7 mouse cellular contexts compared by ENCODE assay signal in the genomic region with DNA sequence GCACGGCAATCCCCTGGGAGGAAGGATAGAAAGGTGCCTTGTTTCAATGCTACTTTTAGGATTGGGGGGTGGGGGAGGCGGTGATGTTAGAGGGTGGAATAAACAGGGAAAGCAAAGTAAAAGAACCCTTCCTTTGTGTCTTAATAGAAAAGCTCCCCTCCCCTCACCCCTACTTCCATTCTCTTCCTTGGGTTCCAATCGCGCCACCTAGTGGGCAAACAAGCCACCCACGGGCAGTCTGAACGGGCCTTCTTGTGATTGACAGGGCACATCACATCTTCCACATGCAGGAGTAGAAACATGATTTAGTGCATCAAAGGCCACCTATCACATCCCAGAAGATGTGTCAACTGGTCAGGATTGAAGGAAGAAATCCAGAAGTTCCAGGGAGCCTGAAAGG. TPM values are rescaled to one million over a fixed set of nuclear protein-coding genes. Genes with fewer than 3 reads are reported as not detected.
DNase-seq lines count a peak whose midpoint lies in the region; ATAC-seq and TF ChIP-seq lines count a peak whose summit lies in the region.

No protein-coding gene starts in this region.

- no peaks in the 10 kb centered on the region for H3K4me1 ChIP-seq in midbrain, embryonic 10.5 days
- no peaks in the 10 kb centered on the region for H3K4me1 ChIP-seq in midbrain, embryonic 16.5 days (ENCODE audit: control insufficient read depth, insufficient read depth, low read length)
- H3K4me1 ChIP-seq in embryonic facial prominence, embryonic 12.5 days = no peaks in the 10 kb centered on the region
- no peaks in the 10 kb centered on the region for H3K4me1 ChIP-seq in thymus, adult 2 months (replicated peaks; ENCODE audit: control insufficient read depth, insufficient read depth, low read length)

- peak; percentile 61 for DNase-seq in midbrain, embryonic 10.5 days (ENCODE audit: low spot score)
- DNase-seq in adrenal gland, adult 8-10 months = peak; percentile 9
- DNase-seq in left cerebral cortex, adult 11 months (ENCODE audit: low spot score) = peak; percentile 34
- DNase-seq in naive thymus-derived CD4-positive, alpha-beta T cell, adult 2 months (ENCODE audit: low read depth) = peak; percentile 25
- peak; percentile 58 for DNase-seq in thymus, adult 2 months

- no peak overlapping the region for H3K4me3 ChIP-seq in midbrain, embryonic 10.5 days
- no peak overlapping the region for H3K4me3 ChIP-seq in midbrain, embryonic 16.5 days (ENCODE audit: low read depth, low read length)
- H3K4me3 ChIP-seq in embryonic facial prominence, embryonic 12.5 days = no peak overlapping the region
- H3K4me3 ChIP-seq in thymus, adult 2 months (ENCODE audit: control insufficient read depth, insufficient read depth, low read length) = no peak overlapping the region

- peak overlapping the region; percentile 43 for H3K27ac ChIP-seq in midbrain, embryonic 10.5 days (replicated peaks)
- H3K27ac ChIP-seq in midbrain, embryonic 16.5 days (ENCODE audit: low read length) = no peak overlapping the region
- H3K27ac ChIP-seq in embryonic facial prominence, embryonic 12.5 days = 0 out of 2 replicates have a peak overlapping the region, but pooled peaks have one; percentile 2
- no peak overlapping the region for H3K27ac ChIP-seq in thymus, adult 2 months (ENCODE audit: control insufficient read depth, insufficient read depth, low read length)

- no peak overlapping the region for H3K9ac ChIP-seq in midbrain, embryonic 16.5 days (ENCODE audit: low read depth, low read length)
- H3K9ac ChIP-seq in embryonic facial prominence, embryonic 12.5 days = no peak overlapping the region

- no peaks in the 10 kb centered on the region for H3K9me3 ChIP-seq in midbrain, embryonic 10.5 days (replicated peaks)
- H3K9me3 ChIP-seq in midbrain, embryonic 16.5 days (replicated peaks; ENCODE audit: control insufficient read depth, low read length, poor library complexity, severe bottlenecking) = no peaks in the 10 kb centered on the region
- H3K9me3 ChIP-seq in embryonic facial prominence, embryonic 12.5 days = no peaks in the 10 kb centered on the region

- 18% methylated on average over 6 of the region's 6 CpGs for WGBS in midbrain, embryonic 10.5 days
- WGBS in midbrain, embryonic 16.5 days = 13% methylated on average over 6 of the region's 6 CpGs
- WGBS in embryonic facial prominence, embryonic 12.5 days = 15% methylated on average over 6 of the region's 6 CpGs
- WGBS in thymus, adult 2 months = 38% methylated on average over 6 of the region's 6 CpGs

- no peak overlapping the region for H3K4me2 ChIP-seq in midbrain, embryonic 16.5 days (ENCODE audit: low read length)
- no peak overlapping the region for H3K4me2 ChIP-seq in embryonic facial prominence, embryonic 12.5 days (replicated peaks)

- TF ChIP-seq POLR2A in thymus, adult 2 months (IDR thresholded peaks at IDR 0.05; ENCODE audit: control insufficient read depth, extremely low read depth, insufficient read depth, low read length, poor library complexity) = no peak

- no peak for ATAC-seq in midbrain, embryonic 16.5 days
- no peak for ATAC-seq in embryonic facial prominence, embryonic 12.5 days (ENCODE audit: insufficient number of reproducible peaks, insufficient read depth, low FRiP score, low TSS enrichment)

- H3K27me3 ChIP-seq in midbrain, embryonic 10.5 days (ENCODE audit: low read depth, poor library complexity, severe bottlenecking) = no peaks in the 10 kb centered on the region
- H3K27me3 ChIP-seq in midbrain, embryonic 16.5 days (ENCODE audit: control insufficient read depth, insufficient read depth, low read depth, low read length) = no peaks in the 10 kb centered on the region
- H3K27me3 ChIP-seq in embryonic facial prominence, embryonic 12.5 days = no peaks in the 10 kb centered on the region
- H3K27me3 ChIP-seq in thymus, adult 2 months (ENCODE audit: control insufficient read depth, insufficient read depth, low read length) = no peaks in the 10 kb centered on the region

- no peaks in the 10 kb centered on the region for H3K36me3 ChIP-seq in midbrain, embryonic 10.5 days
- no peaks in the 10 kb centered on the region for H3K36me3 ChIP-seq in midbrain, embryonic 16.5 days (ENCODE audit: control insufficient read depth, insufficient read depth, low read length)
- H3K36me3 ChIP-seq in embryonic facial prominence, embryonic 12.5 days = no peaks in the 10 kb centered on the region
- H3K36me3 ChIP-seq in thymus, adult 2 months (ENCODE audit: control insufficient read depth, insufficient read depth, low read length) = no peaks in the 10 kb centered on the region

- peak; percentile 58; the same call in 1 of the 2 replicates for TF ChIP-seq CTCF in thymus, adult 2 months (IDR thresholded peaks at IDR 0.05; ENCODE audit: borderline replicate concordance, control insufficient read depth, extremely low read depth, insufficient read depth, low read length, poor library complexity)

RNA-seq across cellular contexts. Expression of a gene that starts 41.2 kb away (rescaled TPM):
- polyA plus RNA-seq in midbrain, embryonic 10.5 days (2016; fragmentation: Nextera tagmentation; extraction: Ambion mirVana) = 151 and 159 TPM in 2 replicates
- polyA plus RNA-seq in midbrain, embryonic 16.5 days (2015; fragmentation: Nextera tagmentation; extraction: Ambion mirVana) = 142 and 145 TPM in 2 replicates
- total RNA-seq in adrenal gland, adult 8-10 months (2022) = 100 to 1,000 TPM; 112 to 131 (median 121) TPM
- 149 and 150 TPM in 2 replicates for polyA plus RNA-seq in embryonic facial prominence, embryonic 12.5 days (2016; fragmentation: Nextera tagmentation; extraction: Ambion mirVana)
- 106 and 117 TPM in 2 replicates for polyA plus RNA-seq in thymus, adult 2 months (2012; rRNA removed)

RNA-seq across cellular contexts. Expression of a gene that starts 41.7 kb away (rescaled TPM):
- polyA plus RNA-seq in midbrain, embryonic 10.5 days (2016; fragmentation: Nextera tagmentation; extraction: Ambion mirVana) = 3.0 and 3.4 TPM in 2 replicates
- 3.1 and 3.5 TPM in 2 replicates for polyA plus RNA-seq in midbrain, embryonic 16.5 days (2015; fragmentation: Nextera tagmentation; extraction: Ambion mirVana)
- total RNA-seq in adrenal gland, adult 8-10 months (2022) = under 1 TPM in 2 of 4 experiments, not detected in 2; 0.35 to 0.66 TPM
- 6.2 and 6.5 TPM in 2 replicates for polyA plus RNA-seq in embryonic facial prominence, embryonic 12.5 days (2016; fragmentation: Nextera tagmentation; extraction: Ambion mirVana)
- 0.20 TPM in 1 of 2 replicates, not detected in the other for polyA plus RNA-seq in thymus, adult 2 months (2012; rRNA removed)

Comparison
In these comparisons a context has a peak if more than half of its experiments do, and no peak if none do; other contexts are left out.
1. H3K27ac ChIP-seq: peak in midbrain, embryonic 10.5 days (single experiment) and embryonic facial prominence, embryonic 12.5 days (single experiment); none in midbrain, embryonic 16.5 days (single experiment) and thymus, adult 2 months (single experiment).
2. DNase-seq: peak in every context shown above with its lines; median percentile 61 in midbrain, embryonic 10.5 days; 58 in thymus, adult 2 months; 34 in left cerebral cortex, adult 11 months; 25 in naive thymus-derived CD4-positive, alpha-beta T cell, adult 2 months; 9 in adrenal gland, adult 8-10 months.